Mouse (Mus musculus) 3T3-L1 (cell line): ENCODE data around the gene Ppp2ca.
A peak's percentile ranks its signal among the peaks of the same experiment; 100 is the strongest.
"Not testable (repeated sequence)": the region's sequence is repeated elsewhere in the genome, so short reads cannot be mapped to it uniquely, and the experiment has no call there.

Experiments used
- DNase-seq: peaks from one replicate; pipeline ENCODE4 v3.0.0-alpha.2; 2015; ENCODE audit warnings: low read depth, low spot score

Ppp2ca gene

DNA sequence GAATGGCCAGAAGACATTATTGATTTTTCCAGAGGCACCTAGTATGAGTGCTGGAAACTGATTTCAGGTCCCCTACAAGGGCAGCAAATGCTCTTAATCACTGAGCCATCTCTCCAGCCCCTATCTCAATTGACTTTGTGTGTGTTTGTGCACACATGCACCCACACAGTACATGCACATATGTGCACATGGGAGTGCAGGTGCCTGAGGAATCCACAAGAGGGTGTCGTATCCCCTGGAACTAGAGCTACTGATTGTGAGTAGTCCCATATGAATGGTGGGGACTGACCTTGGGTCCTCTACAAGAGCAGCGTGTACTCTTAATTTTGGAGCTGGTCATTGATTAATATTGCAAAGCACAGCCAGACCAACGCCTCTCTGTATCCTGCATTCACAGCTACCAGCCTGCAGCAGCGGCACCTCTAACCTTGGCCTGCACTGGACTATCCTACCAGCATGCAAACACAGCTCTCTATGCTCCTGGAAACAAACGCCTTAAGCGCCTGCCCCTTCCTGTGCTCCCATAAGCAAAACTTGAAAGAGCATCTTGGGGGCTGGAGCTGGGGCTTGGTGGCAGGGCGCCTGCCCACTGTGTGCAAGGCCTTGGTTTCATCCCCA, 32.1 kb downstream of the Ppp2ca start:
- no peak for DNase-seq

DNA sequence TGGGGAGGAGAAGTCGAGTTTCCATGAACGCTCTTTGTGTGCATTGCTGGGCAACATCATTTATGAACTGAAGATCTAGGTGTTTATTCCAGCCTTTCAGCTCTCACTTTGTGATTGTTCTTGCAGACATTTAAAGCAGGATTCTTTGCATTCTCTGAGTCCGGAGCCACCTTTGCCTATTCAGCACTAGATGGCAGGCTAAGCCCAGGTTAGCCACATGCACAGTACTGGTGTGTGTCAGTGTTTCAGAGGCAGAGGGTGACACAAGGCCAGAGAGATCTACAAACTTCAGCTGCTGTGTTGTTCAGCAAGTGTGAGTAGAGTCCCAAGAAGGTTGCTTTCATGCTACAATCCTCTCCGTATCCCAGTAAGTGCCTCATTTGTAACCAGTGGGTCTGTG, 45.2 kb downstream of the Ppp2ca start:
- peak; percentile 70 for DNase-seq

DNA sequence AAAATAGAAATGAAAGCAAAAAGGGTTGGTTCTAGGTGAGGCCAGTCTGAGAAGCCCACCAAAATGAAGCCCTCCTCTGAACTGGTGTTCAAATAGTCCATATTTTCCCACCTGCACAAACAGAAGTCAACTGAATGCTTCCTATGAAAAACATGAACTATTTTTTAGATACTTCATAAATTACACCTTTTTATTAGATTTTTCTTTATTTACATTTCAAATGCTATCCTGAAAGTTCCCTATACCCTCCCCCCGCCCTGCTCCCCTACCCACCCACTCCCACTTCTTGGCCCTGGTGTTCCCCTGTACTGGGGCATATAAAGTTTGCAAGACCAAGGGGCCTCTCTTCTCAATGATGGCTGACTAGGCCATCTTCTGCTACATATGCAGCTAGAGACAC, 46.9 kb downstream of the Ppp2ca start, which contains the start of gene Olfr1373:
Gene Olfr1373, minus strand, starts transcription at position 101 of the 400 bp plus-strand sequence.
- not testable (repeated sequence) for DNase-seq

DNA sequence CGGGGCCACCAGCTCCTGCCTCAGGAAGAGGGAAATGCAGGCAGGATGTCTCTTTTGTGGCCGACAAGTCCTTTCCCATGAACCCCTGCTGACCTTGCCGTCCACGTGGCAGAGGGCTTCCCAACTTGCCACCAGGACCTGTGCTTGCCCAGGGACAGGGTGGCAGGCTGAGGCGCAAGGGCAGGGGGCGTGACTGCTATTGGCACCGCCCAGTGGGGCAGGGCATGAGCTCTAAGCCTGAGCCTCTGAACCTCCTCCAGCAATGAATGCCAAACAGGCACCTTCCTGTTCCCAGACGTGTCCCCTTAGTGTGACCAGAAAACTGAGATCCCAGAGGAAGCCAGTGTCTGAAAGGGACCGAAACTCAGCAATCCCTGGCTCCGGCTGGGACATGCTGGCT, 65.4 kb downstream of the Ppp2ca start:
- DNase-seq, result no peak

DNA sequence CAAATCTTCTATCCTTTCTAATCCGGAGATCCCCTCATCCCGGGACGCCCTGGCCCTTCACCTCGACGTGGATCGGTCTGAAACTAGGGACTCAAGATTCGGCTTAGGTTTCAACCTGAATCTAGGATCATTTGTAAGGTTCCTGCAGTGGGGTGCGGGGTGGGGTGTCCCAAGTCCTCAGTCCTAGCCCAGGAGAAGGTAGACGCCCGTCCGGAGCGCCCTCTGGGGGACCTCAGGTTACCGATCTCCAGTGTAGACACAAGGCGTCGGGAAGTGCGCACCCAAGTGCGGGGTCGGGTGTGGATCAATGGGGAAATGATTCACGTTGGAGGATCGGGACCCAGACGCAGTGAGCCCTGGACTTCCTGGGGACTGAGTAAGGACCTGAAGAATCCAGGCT, 68.6 kb downstream of the Ppp2ca start:
- no peak for DNase-seq

DNA sequence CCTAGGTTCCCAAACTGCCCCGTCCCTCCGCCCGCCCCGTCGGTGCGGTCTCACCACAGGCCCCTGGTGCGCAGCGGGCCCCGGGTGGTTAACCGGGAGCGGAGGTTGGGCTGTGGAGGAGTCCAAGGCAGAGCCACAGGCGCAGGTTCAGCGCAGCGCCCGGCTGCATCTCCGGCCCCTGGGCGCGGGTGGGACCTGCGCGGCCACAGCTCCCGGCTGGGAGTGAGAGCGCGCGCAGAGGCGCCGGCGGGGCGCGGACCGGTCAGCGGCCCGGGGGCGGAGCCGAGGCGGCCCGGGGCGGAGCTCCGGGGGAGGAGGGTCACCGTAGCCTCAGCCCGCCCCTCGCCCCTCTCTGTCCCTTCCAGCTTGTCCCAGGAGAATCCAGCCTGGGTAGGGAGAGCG, 69.4 kb downstream of the Ppp2ca start:
- DNase-seq, result not testable (repeated sequence)

DNA sequence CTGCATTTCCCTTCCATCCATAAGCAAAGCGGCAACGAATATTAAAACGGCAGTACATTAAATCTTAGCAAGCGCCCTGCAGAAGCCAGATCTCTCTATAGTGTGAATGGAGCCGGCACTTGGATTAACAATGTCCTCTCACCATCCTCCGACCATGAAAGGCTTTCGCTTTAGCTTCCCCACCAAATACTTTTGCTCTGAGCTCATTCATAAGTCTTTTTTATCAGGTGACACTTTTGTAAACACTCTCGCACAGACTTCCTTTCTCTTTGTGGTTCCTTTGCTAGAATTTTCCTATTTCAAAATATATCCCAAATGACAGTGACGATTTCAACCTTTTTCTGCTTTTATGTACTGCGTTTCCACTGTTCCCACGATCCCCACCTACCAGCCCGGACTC, 70.0 kb downstream of the Ppp2ca start:
- no peak for DNase-seq
